Mouse (Mus musculus) forebrain, embryonic 16.5 days (tissue): ENCODE measurements around the gene Srrm4. TPM values are rescaled to one million over a fixed set of nuclear protein-coding genes. Genes with fewer than 3 reads are reported as not detected.
A peak's percentile ranks its signal among the peaks of the same experiment; 100 is the strongest.
"Not testable (repeated sequence)": the region's sequence is repeated elsewhere in the genome, so short reads cannot be mapped to it uniquely, and the experiment has no call there.

Experiments
- ATAC-seq: fragments of 200-750 bp; cut with Nextera tagmentation; 2 replicates; pipeline ENCODE4 v1.8.0; 2017; ENCODE audit warnings: mild to moderate bottlenecking, moderate library complexity
- H3K27ac ChIP-seq: fragments of 300-500 bp; sonication (generic); 2 replicates; pipeline ENCODE4 v1.5.1; 2014; ENCODE audit warnings: low read length, control low read depth
- H3K27me3 ChIP-seq: fragments of 300-500 bp; sonication (generic); replicated peaks from 2 replicates; pipeline ENCODE4 v1.6.1; 2014; ENCODE audit warnings: low read length; ENCODE audit not compliant: control insufficient read depth, insufficient read depth
- H3K36me3 ChIP-seq: fragments of 300-500 bp; sonication (generic); 2 replicates; pipeline ENCODE4 v1.6.1; 2014; ENCODE audit not compliant: control insufficient read depth, insufficient read depth
- H3K4me1 ChIP-seq: fragments of 300-500 bp; sonication (generic); replicated peaks from 2 replicates; pipeline ENCODE4 v1.6.1; 2014; ENCODE audit warnings: low read length; ENCODE audit not compliant: control insufficient read depth, insufficient read depth
- H3K4me2 ChIP-seq: fragments of 300-500 bp; sonication (generic); 2 replicates; pipeline ENCODE4 v1.6.1; 2014; ENCODE audit warnings: mild to moderate bottlenecking, low read length, control low read depth
- H3K4me3 ChIP-seq: fragments of 300-500 bp; sonication (generic); replicated peaks from 2 replicates; pipeline ENCODE4 v1.5.1; 2014; ENCODE audit warnings: mild to moderate bottlenecking, low read length, control low read depth
- H3K9ac ChIP-seq: fragments of 300-500 bp; sonication (generic); replicated peaks from 2 replicates; pipeline ENCODE4 v1.6.1; 2014; ENCODE audit warnings: low read depth, low read length, control low read depth
- H3K9me3 ChIP-seq: fragments of 300-500 bp; sonication (generic); 2 replicates; pipeline ENCODE4 v1.6.1; 2016; ENCODE audit warnings: low read length; ENCODE audit not compliant: control insufficient read depth
- WGBS: fragments of 180-500 bp; shearing (Covaris S2); extraction: QIAGEN DNeasy Blood & Tissue Kit; methylation state at CpG from one replicate; pipeline ENCODE4 v1.1.7; 2014; 5-methylcytosine and 5-hydroxymethylcytosine counted together
- polyA plus RNA-seq: library from polyadenylated mRNA; unstranded; fragments of >200 nt; fragmentation: Nextera tagmentation; extraction: Ambion mirVana; gene quantifications from 2 replicates; pipeline ENCODE4 v1.2.1, GENCODE M21; 2015

The Srrm4 gene
- polyA plus RNA-seq, 1 experiment from 2014 or later, result 33.9 TPM

DNA sequence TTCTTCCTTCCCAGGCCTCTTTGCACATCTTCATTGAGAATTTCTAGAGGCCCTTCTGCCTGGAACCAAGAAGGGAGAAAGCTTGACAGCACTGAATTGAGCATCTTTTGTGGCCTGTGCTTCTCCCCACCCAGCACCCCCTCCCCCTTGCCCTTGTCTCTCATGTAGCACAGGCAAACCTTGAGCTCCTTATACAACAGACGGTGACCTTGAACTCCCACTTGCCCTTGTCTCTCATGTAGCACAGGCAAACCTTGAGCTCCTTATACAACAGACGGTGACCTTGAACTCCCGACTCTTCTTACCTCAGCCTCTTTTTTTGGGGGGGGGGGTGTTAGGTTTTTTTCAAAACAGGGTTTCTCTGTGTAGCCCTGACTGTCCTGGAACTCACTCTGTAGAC lies 165.9 kb downstream of the Srrm4 start:
- not testable (repeated sequence) for H3K4me3 ChIP-seq, H3K9me3 ChIP-seq, H3K36me3 ChIP-seq, H3K9ac ChIP-seq, H3K27me3 ChIP-seq, H3K4me2 ChIP-seq, ATAC-seq, H3K27ac ChIP-seq
- 78% methylated on average over 3 of the region's 3 CpGs for WGBS
- peaks cover 14% of the 10 kb centered on the region for H3K4me1 ChIP-seq

- Histone ChIP-seq H3K36me3 (no peaks in the 10 kb centered on the region), H3K9me3 (no peaks in the 10 kb centered on the region), H3K4me3 (no peak overlapping the region), H3K4me2 (no peak overlapping the region), H3K27ac (no peak overlapping the region), H3K9ac (0 out of 2 replicates have a peak overlapping the region, but pooled peaks have one; percentile 16), H3K4me1 (peaks cover 14% of the 10 kb centered on the region), H3K27me3 (no peaks in the 10 kb centered on the region)
- 38% methylated on average over 7 of the region's 7 CpGs for WGBS
- ATAC-seq, result no peak
These were observed 166.3 kb downstream of the Srrm4 start for GRCm38 (mm10) chr5:116425273-116425672.

- Histone ChIP-seq H3K27me3 (no peaks in the 10 kb centered on the region), H3K9me3 (no peaks in the 10 kb centered on the region), H3K4me2 (no peak overlapping the region), H3K9ac (no peak overlapping the region), H3K4me3 (no peak overlapping the region), H3K4me1 (peaks cover 16% of the 10 kb centered on the region), H3K36me3 (no peaks in the 10 kb centered on the region), H3K27ac (no peak overlapping the region)
- ATAC-seq, result no peak
- 89% methylated on average over 8 of the region's 8 CpGs for WGBS
These were observed 167.9 kb downstream of the Srrm4 start for GRCm38 (mm10) chr5:116423746-116424145.

DNA sequence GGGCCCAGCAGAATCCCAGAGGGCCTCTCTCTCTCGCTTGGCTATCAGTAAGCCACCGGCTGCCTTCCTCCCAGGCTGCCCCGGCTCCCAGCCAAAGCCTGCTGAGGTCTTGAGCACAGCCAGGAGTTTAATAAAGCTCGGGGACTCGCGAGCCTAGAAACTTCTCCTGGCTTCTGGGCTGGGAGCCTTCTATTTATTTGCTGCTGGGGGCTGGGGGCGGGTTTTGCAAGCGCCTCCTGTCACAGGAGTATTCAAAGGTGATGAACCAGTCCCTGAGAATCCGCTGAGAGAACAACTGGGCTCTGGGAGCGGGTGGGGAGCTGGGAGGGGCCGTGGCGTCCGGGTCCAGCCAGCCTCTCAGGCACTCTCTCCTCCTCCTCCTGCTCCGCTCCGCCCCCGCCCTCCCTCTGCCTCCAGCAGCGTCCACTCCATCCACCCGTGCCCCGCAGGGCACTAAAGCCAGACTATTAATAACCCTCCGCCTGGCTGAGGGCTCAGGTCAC lies 168.9 kb downstream of the Srrm4 start, which contains the start of gene Hspb8:
Gene Hspb8 (minus strand): TSS at position 166 of the 503 bp plus-strand sequence.
- peak; percentile 51 for ATAC-seq
- peak within 1 kb of the TSS; percentile 20; the same call in 1 of the 2 replicates for H3K9ac ChIP-seq

GRCm38 (mm10) chr5:116421791-116422481 lies 169.7 kb downstream of the Srrm4 start:
- H3K27ac ChIP-seq, result no peak overlapping the region
- H3K4me1 ChIP-seq, result peaks cover 16% of the 10 kb centered on the region
- 56% methylated on average over 22 of the region's 22 CpGs for WGBS
- H3K9me3 ChIP-seq, result no peaks in the 10 kb centered on the region
- H3K4me3 ChIP-seq, result no peak overlapping the region
- no peaks in the 10 kb centered on the region for H3K36me3 ChIP-seq
- peak overlapping the region; percentile 42; the same call in 1 of the 2 replicates for H3K4me2 ChIP-seq
- 0 out of 2 replicates have a peak overlapping the region, but pooled peaks have one; percentile 20 for H3K9ac ChIP-seq
- H3K27me3 ChIP-seq, result no peaks in the 10 kb centered on the region
- no peak for ATAC-seq

More for the DNA sequence above, 168.9 kb downstream of the Srrm4 start, which contains the start of gene Hspb8:
- no peaks in the 10 kb centered on the region for H3K9me3 ChIP-seq
- H3K4me2 ChIP-seq, result peak within 1 kb of the TSS; percentile 42
- no peaks in the 10 kb centered on the region for H3K36me3 ChIP-seq
- no peaks in the 10 kb centered on the region for H3K27me3 ChIP-seq
- WGBS, result under 1% methylated on average over 17 of the region's 20 CpGs
- peaks cover 16% of the 10 kb centered on the region for H3K4me1 ChIP-seq
- no peak within 1 kb of the TSS; the same call in 1 of the 2 replicates for H3K4me3 ChIP-seq
- H3K27ac ChIP-seq, result no peak within 1 kb of the TSS

GRCm38 (mm10) chr5:116420759-116421225 lies 170.8 kb downstream of the Srrm4 start:
- ATAC-seq, result peak; percentile 86
- Histone ChIP-seq H3K9ac (no peak overlapping the region), H3K4me2 (no peak overlapping the region), H3K4me3 (no peak overlapping the region), H3K4me1 (peaks cover 20% of the 10 kb centered on the region), H3K27ac (peak overlapping the region; percentile 11; the same call in 1 of the 2 replicates), H3K36me3 (no peaks in the 10 kb centered on the region), H3K27me3 (no peaks in the 10 kb centered on the region), H3K9me3 (no peaks in the 10 kb centered on the region)
- WGBS, result 7% methylated on average over 6 of the region's 6 CpGs

DNA sequence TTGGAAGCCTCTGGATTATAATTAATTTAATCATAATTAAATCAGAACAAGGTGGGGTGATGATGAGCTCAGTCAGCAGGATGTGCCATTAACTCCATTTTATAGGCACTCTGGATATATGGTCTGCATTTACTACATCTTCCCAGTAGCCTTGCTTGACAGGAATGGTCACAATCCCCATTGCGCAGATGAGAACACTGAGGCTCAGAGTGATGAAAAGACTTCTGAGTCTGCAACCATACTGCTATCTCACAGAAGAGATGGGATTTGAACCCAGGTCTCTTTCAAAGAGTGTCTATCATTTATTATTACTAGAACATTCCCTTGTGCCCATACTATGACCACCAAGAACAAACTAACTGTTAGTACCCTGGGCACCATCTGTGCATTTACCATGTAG lies 171.4 kb downstream of the Srrm4 start:
- Histone ChIP-seq H3K36me3 (no peaks in the 10 kb centered on the region), H3K27ac (no peak overlapping the region), H3K4me3 (no peak overlapping the region), H3K9me3 (no peaks in the 10 kb centered on the region), H3K27me3 (no peaks in the 10 kb centered on the region), H3K4me1 (peaks cover 18% of the 10 kb centered on the region), H3K4me2 (no peak overlapping the region), H3K9ac (no peak overlapping the region)
- no peak for ATAC-seq
- WGBS, result 97% methylated on average over 1 of the region's 1 CpGs

- WGBS, result 39% methylated on average over 6 of the region's 6 CpGs
- no peak overlapping the region for H3K4me3 ChIP-seq
- ATAC-seq, result no peak
- H3K4me1 ChIP-seq, result peaks cover 18% of the 10 kb centered on the region
- H3K36me3 ChIP-seq, result no peaks in the 10 kb centered on the region
- H3K9me3 ChIP-seq, result no peaks in the 10 kb centered on the region
- H3K4me2 ChIP-seq, result no peak overlapping the region
- H3K27me3 ChIP-seq, result no peaks in the 10 kb centered on the region
- no peak overlapping the region for H3K9ac ChIP-seq
- H3K27ac ChIP-seq, result no peak overlapping the region
These were observed 172.1 kb downstream of the Srrm4 start for GRCm38 (mm10) chr5:116419322-116420045.

DNA sequence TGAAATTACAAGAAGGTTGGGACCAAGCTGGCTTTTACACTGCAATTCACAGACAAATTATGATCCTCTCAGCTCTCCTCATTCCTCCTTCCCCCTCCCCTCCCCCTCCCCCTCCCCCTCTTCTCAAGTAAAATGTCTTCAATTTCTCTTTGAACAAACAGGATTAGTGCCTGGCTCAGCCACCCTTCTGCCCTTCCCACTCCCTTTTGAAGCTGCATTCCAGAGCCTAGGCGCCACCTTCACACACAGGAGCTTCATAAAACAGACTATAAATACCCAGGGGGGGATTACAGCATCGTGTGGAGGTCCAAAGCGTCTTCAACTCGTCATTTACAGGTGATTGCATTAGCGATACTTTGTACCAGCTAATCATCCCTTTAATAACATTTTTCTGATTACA lies 175.4 kb downstream of the Srrm4 start:
- H3K4me1 ChIP-seq, result peaks cover 6% of the 10 kb centered on the region; the same call in 1 of the 2 replicates
- no peaks in the 10 kb centered on the region for H3K9me3 ChIP-seq
- H3K4me3 ChIP-seq, result no peak overlapping the region
- no peak overlapping the region for H3K27ac ChIP-seq
- no peaks in the 10 kb centered on the region for H3K27me3 ChIP-seq
- 8% methylated on average over 5 of the region's 5 CpGs for WGBS
- H3K4me2 ChIP-seq, result no peak overlapping the region
- no peak for ATAC-seq
- no peaks in the 10 kb centered on the region for H3K36me3 ChIP-seq
- H3K9ac ChIP-seq, result no peak overlapping the region
